7 mouse cellular contexts compared by ENCODE assay signal in the genomic region with DNA sequence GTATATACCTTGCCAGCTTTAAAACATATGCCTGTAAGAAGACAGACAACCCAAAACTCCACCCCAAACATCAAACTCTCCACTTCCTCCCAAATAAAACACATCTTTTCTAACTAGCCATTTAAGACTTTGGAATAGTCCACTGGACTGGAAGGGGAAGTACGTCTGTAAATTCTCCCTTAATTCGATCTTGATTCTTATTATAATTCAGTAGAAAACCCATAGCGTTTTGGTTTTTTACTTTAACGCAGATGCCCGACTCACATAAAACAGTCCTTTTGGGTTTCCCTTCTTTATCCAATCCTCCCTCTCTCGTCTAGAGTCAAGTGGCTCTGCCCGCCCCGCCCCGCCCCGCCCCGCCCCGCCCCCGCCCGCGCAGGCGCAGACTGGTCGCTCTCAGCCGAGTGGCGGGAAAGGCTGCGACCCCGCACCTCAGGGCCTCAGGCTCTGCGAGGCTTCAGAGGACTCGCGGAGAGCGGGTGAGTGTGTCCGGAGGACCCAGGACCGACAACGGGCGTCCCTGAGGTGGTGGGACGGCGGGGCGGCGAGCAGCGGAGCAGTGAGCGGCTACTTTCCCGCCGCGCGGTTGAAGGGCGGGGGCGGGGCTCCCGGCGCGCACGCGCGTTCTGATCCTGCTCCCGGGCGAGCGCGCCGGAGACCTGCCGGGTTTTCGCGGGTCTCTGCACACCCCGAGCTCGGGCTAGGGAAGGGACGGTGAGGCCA. TPM values are rescaled to one million over a fixed set of nuclear protein-coding genes. Genes with fewer than 3 reads are reported as not detected.
DNase-seq lines count a peak whose midpoint lies in the region; ATAC-seq and TF ChIP-seq lines count a peak whose summit lies in the region.

A gene (plus strand): TSS at position 369 of the 723 bp plus-strand sequence.

- peak within 1 kb of the TSS; percentile 68 for H3K4me3 ChIP-seq in embryonic facial prominence, embryonic 11.5 days (ENCODE audit: low read depth, low read length)
- peak within 1 kb of the TSS; percentile 81 for H3K4me3 ChIP-seq in limb, embryonic 11.5 days (ENCODE audit: low read depth, low read length)
- peak within 1 kb of the TSS; percentile 68 for H3K4me3 ChIP-seq in midbrain, embryonic 13.5 days (replicated peaks)
- peak within 1 kb of the TSS; percentile 93 for H3K4me3 ChIP-seq in small intestine, adult 2 months (ENCODE audit: low read depth, low read length)

- no peaks in the 10 kb centered on the region for H3K27me3 ChIP-seq in embryonic facial prominence, embryonic 11.5 days (ENCODE audit: control insufficient read depth, insufficient read depth, low read length)
- H3K27me3 ChIP-seq in limb, embryonic 11.5 days (ENCODE audit: control insufficient read depth, insufficient read depth, low read length), result no peaks in the 10 kb centered on the region
- H3K27me3 ChIP-seq in midbrain, embryonic 13.5 days, result no peaks in the 10 kb centered on the region
- no peaks in the 10 kb centered on the region for H3K27me3 ChIP-seq in small intestine, adult 2 months (ENCODE audit: control insufficient read depth, insufficient read depth, low read length)

- H3K9ac ChIP-seq in embryonic facial prominence, embryonic 11.5 days (replicated peaks; ENCODE audit: low read length), result peak within 1 kb of the TSS; percentile 90
- H3K9ac ChIP-seq in limb, embryonic 11.5 days (ENCODE audit: low read length), result peak within 1 kb of the TSS; percentile 97
- peak within 1 kb of the TSS; percentile 82 for H3K9ac ChIP-seq in midbrain, embryonic 13.5 days (replicated peaks)

- ATAC-seq in embryonic facial prominence, embryonic 11.5 days (replicated peaks; ENCODE audit: insufficient number of reproducible peaks, low FRiP score, low TSS enrichment, low read depth), result peak; percentile 81
- peak; percentile 83 for ATAC-seq in limb, embryonic 11.5 days (ENCODE audit: insufficient number of reproducible peaks, low FRiP score, low TSS enrichment, low read depth)
- peak; percentile 93 for ATAC-seq in midbrain, embryonic 13.5 days

- peak within 1 kb of the TSS; percentile 69 for H3K4me2 ChIP-seq in embryonic facial prominence, embryonic 11.5 days (ENCODE audit: low read depth, low read length)
- peak within 1 kb of the TSS; percentile 68 for H3K4me2 ChIP-seq in limb, embryonic 11.5 days (ENCODE audit: low read depth, severe bottlenecking)
- H3K4me2 ChIP-seq in midbrain, embryonic 13.5 days (replicated peaks), result peak within 1 kb of the TSS; percentile 70

- peak within 1 kb of the TSS; percentile 93 for H3K27ac ChIP-seq in embryonic facial prominence, embryonic 11.5 days (replicated peaks; ENCODE audit: low read depth, low read length)
- peak within 1 kb of the TSS; percentile 96 for H3K27ac ChIP-seq in limb, embryonic 11.5 days (replicated peaks; ENCODE audit: low read depth, low read length)
- H3K27ac ChIP-seq in midbrain, embryonic 13.5 days, result peak within 1 kb of the TSS; percentile 92
- H3K27ac ChIP-seq in small intestine, adult 2 months (ENCODE audit: insufficient read depth, low read depth, low read length), result peak within 1 kb of the TSS; percentile 87

- H3K9me3 ChIP-seq in embryonic facial prominence, embryonic 11.5 days (replicated peaks; ENCODE audit: control insufficient read depth, low read length), result no peaks in the 10 kb centered on the region
- H3K9me3 ChIP-seq in limb, embryonic 11.5 days (ENCODE audit: control insufficient read depth, low read length), result no peaks in the 10 kb centered on the region
- no peaks in the 10 kb centered on the region for H3K9me3 ChIP-seq in midbrain, embryonic 13.5 days

- H3K4me1 ChIP-seq in embryonic facial prominence, embryonic 11.5 days (ENCODE audit: control insufficient read depth, insufficient read depth, low read length), result no peaks in the 10 kb centered on the region
- peaks cover 17% of the 10 kb centered on the region for H3K4me1 ChIP-seq in limb, embryonic 11.5 days (ENCODE audit: control insufficient read depth, insufficient read depth, low read length)
- H3K4me1 ChIP-seq in midbrain, embryonic 13.5 days (replicated peaks), result peaks cover 13% of the 10 kb centered on the region
- no peaks in the 10 kb centered on the region for H3K4me1 ChIP-seq in small intestine, adult 2 months (ENCODE audit: control insufficient read depth, insufficient read depth, insufficient read length, low read length)

- DNase-seq in adrenal gland, postnatal 25 days, result peak; percentile 89
- DNase-seq in embryonic facial prominence, embryonic 11.5 days (ENCODE audit: low spot score), result peak; percentile 82
- peak; percentile 90 to 95 for DNase-seq in heart, adult 18-20 months
- peak; percentile 94 for DNase-seq in kidney, adult 18-20 months
- peak; percentile 88 for DNase-seq in limb, embryonic 11.5 days (ENCODE audit: low spot score)

- peak; percentile 76; the same call in 1 of the 2 replicates for TF ChIP-seq POLR2A in small intestine, adult 2 months (IDR thresholded peaks at IDR 0.05; ENCODE audit: low read depth, low read length)

- H3K36me3 ChIP-seq in embryonic facial prominence, embryonic 11.5 days (replicated peaks; ENCODE audit: control insufficient read depth, insufficient read depth, low read depth, low read length), result no peaks in the 10 kb centered on the region; the same call in 1 of the 2 replicates
- H3K36me3 ChIP-seq in limb, embryonic 11.5 days (ENCODE audit: control insufficient read depth, insufficient read depth, low read length), result peaks cover 2% of the 10 kb centered on the region; the same call in 1 of the 2 replicates
- no peaks in the 10 kb centered on the region for H3K36me3 ChIP-seq in midbrain, embryonic 13.5 days
- no peaks in the 10 kb centered on the region for H3K36me3 ChIP-seq in small intestine, adult 2 months (ENCODE audit: control insufficient read depth, insufficient read depth, low read length)

- WGBS in embryonic facial prominence, embryonic 11.5 days, result under 1% methylated on average over 58 of the region's 58 CpGs
- under 1% methylated on average over 45 of the region's 58 CpGs for WGBS in limb, embryonic 11.5 days
- WGBS in midbrain, embryonic 13.5 days, result under 1% methylated on average over 55 of the region's 58 CpGs
- under 1% methylated on average over 58 of the region's 58 CpGs for WGBS in small intestine, adult 2 months

- TF ChIP-seq CTCF in small intestine, adult 2 months (IDR thresholded peaks at IDR 0.05; ENCODE audit: extremely low read depth, insufficient read length, insufficient replicate concordance, low read depth, low read length), result no peak

RNA-seq across cellular contexts. Expression of the gene that starts here (rescaled TPM):
- total RNA-seq in adrenal gland, postnatal 25 days (2021), result 14.1 and 20.7 TPM in 2 replicates
- 64.2 and 66.6 TPM in 2 replicates for polyA plus RNA-seq in embryonic facial prominence, embryonic 11.5 days (2014; fragmentation: Nextera tagmentation; extraction: Ambion mirVana)
- total RNA-seq in heart, adult 18-20 months (2021), result 1 to 10 TPM; 6.0 to 7.3 TPM
- 92.9 and 95.6 TPM in 2 replicates for polyA plus RNA-seq in limb, embryonic 11.5 days (2014; fragmentation: Nextera tagmentation; extraction: Ambion mirVana)
- polyA plus RNA-seq in midbrain, embryonic 13.5 days (2015; fragmentation: Nextera tagmentation; extraction: Ambion mirVana), result 27.7 and 28.6 TPM in 2 replicates
- polyA plus RNA-seq in small intestine, adult 2 months (2012; rRNA removed), result 1.5 and 2.0 TPM in 2 replicates

Comparison
In these comparisons a context has a peak if more than half of its experiments do, and no peak if none do; other contexts are left out.
1. Peak in every context shown above with its lines: DNase-seq, ATAC-seq, H3K4me3 ChIP-seq and H3K27ac ChIP-seq.